Mouse (Mus musculus) stomach, embryonic 15.5 days (tissue): ENCODE measurements at regions not wholly inside any gene's neighbourhood (a gene's known extent, or its start where the extent isn't known, plus 50 kb on each side); places are given as distances from the start of the nearest gene placed in this dataset.
"Not testable (repeated sequence)": the region's sequence is repeated elsewhere in the genome, so short reads cannot be mapped to it uniquely, and the experiment has no call there.

ENCODE experiments used
- ATAC-seq: fragments of 200-750 bp; cut with Nextera tagmentation; 2 replicates; pipeline ENCODE4 v1.8.0; 2017; ENCODE audit warnings: low read depth, moderate number of reproducible peaks, moderate TSS enrichment; ENCODE audit not compliant: insufficient read depth, low FRiP score
- H3K27ac ChIP-seq: fragments of 300-500 bp; sonication (generic); 2 replicates; pipeline ENCODE4 v1.5.1; 2015; ENCODE audit warnings: mild to moderate bottlenecking, inconsistent platforms
- H3K27me3 ChIP-seq: fragments of 300-500 bp; sonication (generic); replicated peaks from 2 replicates; pipeline ENCODE4 v1.6.1; 2015; ENCODE audit warnings: inconsistent platforms
- H3K36me3 ChIP-seq: fragments of 300-500 bp; sonication (generic); 2 replicates; pipeline ENCODE4 v1.6.1; 2015; ENCODE audit warnings: inconsistent platforms
- H3K4me1 ChIP-seq: fragments of 300-500 bp; sonication (generic); 2 replicates; pipeline ENCODE4 v1.6.1; 2015; ENCODE audit warnings: inconsistent platforms
- H3K4me2 ChIP-seq: fragments of 300-500 bp; sonication (generic); 2 replicates; pipeline ENCODE4 v1.6.1; 2015; ENCODE audit warnings: mild to moderate bottlenecking, inconsistent platforms
- H3K4me3 ChIP-seq: fragments of 300-500 bp; sonication (generic); replicated peaks from 2 replicates; pipeline ENCODE4 v1.5.1; 2015; ENCODE audit warnings: inconsistent platforms
- H3K9ac ChIP-seq: fragments of 300-500 bp; sonication (generic); 2 replicates; pipeline ENCODE4 v1.6.1; 2015; ENCODE audit warnings: inconsistent platforms
- H3K9me3 ChIP-seq: fragments of 300-500 bp; sonication (generic); 2 replicates; pipeline ENCODE4 v1.6.1; 2016; ENCODE audit warnings: inconsistent platforms
- WGBS: fragments of 180-500 bp; shearing (Covaris S2); methylation state at CpG from one replicate; pipeline ENCODE4 v1.1.7; 2015; 5-methylcytosine and 5-hydroxymethylcytosine counted together

DNA sequence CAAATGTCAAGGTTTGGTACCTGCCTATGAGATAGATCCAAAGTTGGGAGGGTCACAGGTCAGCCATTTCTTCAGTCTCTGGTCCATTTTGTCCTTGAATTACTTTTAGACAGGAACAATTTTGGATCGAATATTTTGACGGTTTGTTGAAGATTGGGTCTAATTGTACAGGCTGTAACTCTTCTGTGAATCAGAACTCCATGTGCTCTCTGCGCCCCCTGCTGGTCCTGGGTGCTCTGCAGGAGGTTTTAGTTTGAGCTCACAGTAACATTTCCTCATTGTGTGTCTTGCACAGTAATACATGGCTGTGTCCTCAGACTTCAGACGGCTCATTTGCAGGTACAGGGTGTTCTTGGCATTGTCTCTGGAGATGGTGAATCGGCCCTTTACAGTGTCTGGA is 158.1 kb downstream of the Adam6a start:
- 53% methylated on average over 5 of the region's 5 CpGs for WGBS
- H3K9ac ChIP-seq, H3K27ac ChIP-seq, H3K4me2 ChIP-seq, H3K36me3 ChIP-seq, H3K9me3 ChIP-seq, H3K27me3 ChIP-seq, H3K4me3 ChIP-seq, H3K4me1 ChIP-seq, ATAC-seq: not testable (repeated sequence)

DNA sequence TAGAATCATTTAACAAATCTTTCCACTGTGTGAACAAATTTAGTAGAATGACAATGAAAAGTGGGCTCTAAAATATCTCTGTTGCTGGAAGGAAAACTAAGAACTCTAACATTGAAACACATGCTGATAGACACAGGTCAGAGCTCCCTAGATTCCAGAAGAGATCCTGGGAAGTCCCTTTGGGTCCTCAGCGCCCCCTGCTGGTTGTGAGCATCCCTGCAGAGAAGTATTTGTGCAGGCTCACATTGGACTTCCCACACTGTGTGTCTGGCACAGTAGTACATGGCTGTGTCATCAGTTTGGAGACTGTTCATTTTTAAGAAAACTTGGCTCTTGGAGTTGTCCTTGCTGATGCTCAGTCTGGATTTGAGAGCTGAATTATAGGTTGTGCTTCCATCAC is 172.7 kb downstream of the Adam6a start:
- not testable (repeated sequence) for H3K4me1 ChIP-seq, H3K9ac ChIP-seq, H3K4me3 ChIP-seq, H3K27me3 ChIP-seq, H3K4me2 ChIP-seq, H3K27ac ChIP-seq, ATAC-seq, H3K9me3 ChIP-seq, H3K36me3 ChIP-seq
- 4% methylated on average over 1 of the region's 1 CpGs for WGBS

DNA sequence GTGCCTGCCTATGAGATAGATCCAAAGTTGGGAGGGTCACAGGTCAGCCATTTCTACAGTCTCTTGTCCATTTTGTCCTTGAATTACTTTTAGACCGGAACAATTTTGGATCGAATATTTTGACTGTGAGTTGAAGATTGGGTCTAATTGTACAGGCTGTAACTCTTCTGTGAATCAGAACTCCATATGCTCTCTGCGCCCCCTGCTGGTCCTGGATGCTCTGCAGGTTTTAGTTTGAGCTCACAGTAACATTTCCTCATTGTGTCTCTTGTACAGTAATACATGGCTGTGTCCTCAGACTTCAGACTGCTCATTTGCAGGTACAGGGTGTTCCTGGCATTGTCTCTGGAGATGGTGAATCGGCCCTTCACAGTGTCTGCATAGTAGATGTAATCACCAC is 192.1 kb downstream of the Adam6a start:
- no peak for ATAC-seq
- Histone ChIP-seq H3K4me1 (no peaks in the 10 kb centered on the region), H3K27me3 (no peaks in the 10 kb centered on the region), H3K4me2 (no peak overlapping the region), H3K27ac (no peak overlapping the region), H3K4me3 (no peak overlapping the region), H3K9ac (no peak overlapping the region), H3K36me3 (no peaks in the 10 kb centered on the region), H3K9me3 (no peaks in the 10 kb centered on the region)
- 61% methylated on average over 4 of the region's 4 CpGs for WGBS

DNA sequence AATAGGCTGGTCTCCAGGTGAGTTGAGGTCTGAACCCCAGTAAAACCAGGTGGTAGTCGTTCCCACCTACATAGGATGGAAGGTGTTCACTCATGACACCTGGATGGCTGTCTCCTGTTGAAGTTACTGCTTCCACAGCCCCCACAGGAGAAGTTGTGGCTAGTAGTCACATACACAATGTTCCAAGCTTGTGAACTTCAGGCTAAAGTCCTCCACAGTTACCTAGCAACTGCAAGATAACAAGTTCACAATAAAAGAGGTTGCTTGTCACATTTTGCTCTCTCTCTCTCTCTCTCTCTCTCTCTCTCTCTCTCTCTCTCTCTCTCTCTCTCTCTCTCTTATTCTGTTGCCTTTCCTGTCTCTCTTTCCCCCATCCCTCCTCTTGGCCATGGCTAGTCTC is 202.6 kb downstream of the Adam6a start:
- Histone ChIP-seq H3K36me3 (no peaks in the 10 kb centered on the region), H3K9ac (no peak overlapping the region), H3K4me3 (no peak overlapping the region), H3K4me2 (no peak overlapping the region), H3K9me3 (no peaks in the 10 kb centered on the region), H3K4me1 (no peaks in the 10 kb centered on the region), H3K27ac (no peak overlapping the region), H3K27me3 (no peaks in the 10 kb centered on the region)
- ATAC-seq = no peak
- WGBS = 63% methylated on average over 1 of the region's 1 CpGs

DNA sequence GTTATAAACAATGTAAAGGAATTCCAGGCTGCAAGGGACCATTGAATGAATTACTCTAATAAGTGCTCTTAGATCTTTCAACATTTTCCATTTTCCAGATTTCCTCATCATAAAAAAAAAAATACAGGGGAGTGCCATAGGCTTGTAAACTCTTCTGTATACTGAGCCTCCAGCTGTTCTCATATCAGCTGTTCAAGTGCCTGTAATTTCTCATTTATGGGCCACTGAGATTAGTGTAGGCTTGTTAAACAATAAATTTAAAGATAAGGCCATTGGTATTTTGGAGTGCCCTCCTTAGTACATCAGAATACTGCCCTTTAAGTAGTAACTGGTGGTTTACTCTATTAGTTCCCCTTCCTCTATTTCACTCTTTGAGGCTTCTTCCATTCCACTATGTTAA is 204.3 kb downstream of the Adam6a start:
- H3K4me2 ChIP-seq = no peak overlapping the region
- no peak overlapping the region for H3K4me3 ChIP-seq
- no peaks in the 10 kb centered on the region for H3K36me3 ChIP-seq
- no peak for ATAC-seq
- no peaks in the 10 kb centered on the region for H3K27me3 ChIP-seq
- H3K9ac ChIP-seq = no peak overlapping the region
- no peak overlapping the region for H3K27ac ChIP-seq
- H3K9me3 ChIP-seq = no peaks in the 10 kb centered on the region
- H3K4me1 ChIP-seq = no peaks in the 10 kb centered on the region

DNA sequence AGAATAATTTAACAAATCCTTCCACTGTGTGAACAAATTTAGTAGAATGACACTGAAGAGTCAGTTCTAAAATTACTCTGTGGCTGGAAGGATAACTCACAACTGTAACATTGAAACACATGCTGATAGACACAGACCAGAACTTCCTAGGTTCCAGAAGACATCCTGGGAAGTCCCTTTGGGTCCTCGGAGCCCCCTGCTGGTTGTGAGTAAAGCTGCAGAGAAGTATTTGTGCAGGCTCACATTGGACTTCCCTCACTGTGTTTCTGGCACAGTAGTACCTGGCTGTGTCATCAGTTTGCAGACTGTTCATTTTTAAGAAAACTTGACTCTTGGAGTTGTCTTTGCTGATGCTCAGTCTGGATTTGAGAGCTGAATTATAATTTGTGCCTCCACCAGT is 225.9 kb downstream of the Adam6a start:
- Histone ChIP-seq H3K4me2 (no peak overlapping the region), H3K27me3 (no peaks in the 10 kb centered on the region), H3K4me1 (no peaks in the 10 kb centered on the region), H3K9me3 (no peaks in the 10 kb centered on the region), H3K9ac (no peak overlapping the region), H3K4me3 (no peak overlapping the region), H3K36me3 (no peaks in the 10 kb centered on the region), H3K27ac (no peak overlapping the region)
- no peak for ATAC-seq
- WGBS = 50% methylated on average over 1 of the region's 1 CpGs

DNA sequence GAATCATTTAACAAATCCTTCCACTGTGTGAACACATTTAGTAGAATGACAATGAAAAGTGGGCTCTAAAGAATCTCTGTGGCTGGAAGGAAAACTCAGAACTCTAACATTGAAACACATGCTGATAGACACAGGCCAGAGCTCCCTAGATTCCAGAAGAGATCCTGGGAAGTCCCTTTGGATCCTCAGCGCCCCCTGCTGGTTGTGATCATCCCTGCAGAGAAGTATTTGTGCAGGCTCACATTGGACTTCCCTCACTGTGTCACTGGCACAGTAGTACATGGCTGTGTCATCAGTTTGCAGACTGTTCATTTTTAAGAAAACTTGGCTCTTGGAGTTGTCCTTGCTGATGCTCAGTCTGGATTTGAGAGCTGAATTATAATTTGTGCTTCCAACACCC is 252.2 kb downstream of the Adam6a start:
- not testable (repeated sequence) for H3K27me3 ChIP-seq, H3K27ac ChIP-seq, ATAC-seq, H3K4me2 ChIP-seq, H3K9ac ChIP-seq, H3K4me1 ChIP-seq, H3K36me3 ChIP-seq, H3K4me3 ChIP-seq, H3K9me3 ChIP-seq
- 0% methylated on average over 1 of the region's 1 CpGs for WGBS

DNA sequence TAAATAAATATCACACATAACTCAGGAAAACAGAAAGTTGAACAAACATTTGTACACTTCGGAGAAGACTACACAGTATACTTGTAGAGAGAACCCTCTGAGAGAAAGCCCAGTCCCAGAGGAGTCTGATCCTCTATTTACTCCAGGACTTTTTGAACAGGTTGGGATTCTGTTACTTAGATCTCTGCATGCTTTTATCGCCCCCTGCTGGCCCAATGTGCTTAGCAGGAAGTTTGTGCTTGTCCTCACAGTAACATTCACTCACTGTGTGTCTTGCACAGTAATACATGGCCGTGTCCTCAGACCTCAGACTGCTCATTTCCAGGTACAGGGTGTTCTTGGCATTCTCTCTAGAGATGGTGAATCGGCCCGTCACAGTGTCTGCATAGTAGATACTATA is 282.7 kb downstream of the Adam6a start:
- WGBS = 55% methylated on average over 5 of the region's 5 CpGs
- no peak overlapping the region for H3K9ac ChIP-seq
- no peaks in the 10 kb centered on the region for H3K27me3 ChIP-seq

DNA sequence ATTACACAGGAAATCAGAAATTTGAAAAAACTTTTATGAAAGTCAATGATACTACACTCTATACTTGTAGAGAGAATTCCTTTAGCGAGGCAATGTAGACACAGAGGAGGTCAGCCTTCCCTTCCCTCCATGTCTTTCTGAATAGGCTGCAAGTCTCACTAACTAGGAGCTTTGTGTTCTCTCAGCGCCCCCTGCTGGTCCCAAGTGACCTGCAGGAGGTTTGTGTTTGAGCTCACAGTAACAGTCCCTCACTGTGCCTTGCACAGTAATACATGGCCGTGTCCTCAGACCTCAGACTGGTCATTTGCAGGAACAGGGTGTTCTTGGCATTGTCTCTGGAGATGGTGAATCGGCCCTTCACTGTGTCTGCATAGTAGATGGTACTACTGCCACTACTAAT is 315.2 kb downstream of the Adam6a start:
- no peaks in the 10 kb centered on the region for H3K4me1 ChIP-seq
- H3K27ac ChIP-seq = no peak overlapping the region
- no peak overlapping the region for H3K4me2 ChIP-seq
- no peaks in the 10 kb centered on the region for H3K36me3 ChIP-seq
- H3K4me3 ChIP-seq = no peak overlapping the region
- ATAC-seq = no peak
- no peaks in the 10 kb centered on the region for H3K9me3 ChIP-seq
- H3K27me3 ChIP-seq = no peaks in the 10 kb centered on the region
- WGBS = 49% methylated on average over 4 of the region's 4 CpGs
- H3K9ac ChIP-seq = no peak overlapping the region

More for the DNA sequence above, 282.7 kb downstream of the Adam6a start:
- Histone ChIP-seq H3K4me2 (no peak overlapping the region), H3K4me1 (no peaks in the 10 kb centered on the region), H3K4me3 (no peak overlapping the region), H3K9me3 (no peaks in the 10 kb centered on the region), H3K27ac (no peak overlapping the region), H3K36me3 (no peaks in the 10 kb centered on the region)
- no peak for ATAC-seq

DNA sequence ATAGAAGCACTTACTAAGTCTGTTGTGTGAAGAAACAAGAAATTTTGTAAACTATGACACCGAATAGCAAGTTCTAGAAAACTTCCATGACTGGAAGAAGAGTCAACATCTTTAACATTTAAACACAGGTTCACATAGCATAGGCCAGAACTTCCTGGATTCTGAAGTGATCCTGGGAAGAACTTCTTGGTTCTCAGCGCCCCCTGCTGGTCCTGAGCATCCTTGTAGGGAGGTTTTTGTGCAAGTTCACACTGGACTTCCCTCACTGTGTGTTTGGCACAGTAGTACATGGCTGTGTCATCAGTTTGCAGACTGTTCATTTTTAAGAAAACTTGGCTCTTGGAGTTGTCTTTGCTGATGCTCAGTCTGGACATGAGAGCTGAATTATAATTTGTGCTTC is 335.1 kb downstream of the Adam6a start:
- WGBS = 19% methylated on average over 2 of the region's 2 CpGs
- ATAC-seq = no peak
- H3K4me3 ChIP-seq = no peak overlapping the region
- H3K4me2 ChIP-seq = no peak overlapping the region
- no peak overlapping the region for H3K27ac ChIP-seq
- H3K4me1 ChIP-seq = no peaks in the 10 kb centered on the region
- H3K27me3 ChIP-seq = no peaks in the 10 kb centered on the region
- H3K36me3 ChIP-seq = no peaks in the 10 kb centered on the region
- no peak overlapping the region for H3K9ac ChIP-seq
- no peaks in the 10 kb centered on the region for H3K9me3 ChIP-seq

DNA sequence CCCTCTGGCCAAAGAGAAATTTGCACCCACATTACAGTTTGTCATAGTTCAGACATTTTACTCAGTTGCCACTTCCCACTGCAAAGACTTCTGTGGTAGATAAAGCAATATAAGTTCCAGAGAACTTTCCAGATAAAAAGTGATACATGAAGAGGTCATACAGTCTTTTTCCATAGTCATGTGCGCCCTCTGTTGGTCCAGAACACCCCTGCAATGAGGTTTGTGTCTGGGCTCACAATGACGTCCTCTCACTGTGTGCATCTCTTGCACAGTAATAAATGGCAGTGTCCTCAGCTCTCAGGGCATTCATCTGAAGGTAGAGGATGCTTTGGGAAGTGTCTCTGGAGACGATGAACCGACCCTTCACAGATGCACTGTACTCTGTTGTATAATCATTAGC is 352.4 kb downstream of the Adam6a start:
- Histone ChIP-seq H3K36me3 (no peaks in the 10 kb centered on the region), H3K4me3 (no peak overlapping the region), H3K4me1 (no peaks in the 10 kb centered on the region), H3K9ac (no peak overlapping the region), H3K4me2 (no peak overlapping the region), H3K27ac (no peak overlapping the region), H3K9me3 (no peaks in the 10 kb centered on the region), H3K27me3 (no peaks in the 10 kb centered on the region)
- 36% methylated on average over 4 of the region's 4 CpGs for WGBS
- ATAC-seq = no peak

DNA sequence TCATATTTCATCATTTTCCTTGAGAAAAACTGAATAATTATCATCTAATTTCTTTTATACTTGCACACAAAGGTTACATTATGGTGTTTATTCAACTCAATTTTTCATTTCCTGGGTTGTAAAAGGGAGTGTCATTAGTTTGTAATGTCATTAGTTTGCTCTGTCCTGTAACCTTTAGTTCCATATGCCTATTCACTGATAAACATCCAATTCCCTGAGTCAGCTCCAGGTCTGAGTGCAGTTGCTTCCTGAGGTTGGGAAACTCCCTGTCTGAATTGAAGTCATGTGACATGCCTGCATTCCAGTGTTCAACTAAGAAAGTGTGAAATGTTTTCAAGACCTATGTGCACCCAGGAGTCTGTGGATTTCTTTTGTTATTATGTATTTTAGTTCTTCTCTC is 362.8 kb downstream of the Adam6a start:
- H3K27me3 ChIP-seq = no peaks in the 10 kb centered on the region
- H3K27ac ChIP-seq = no peak overlapping the region
- no peak overlapping the region for H3K9ac ChIP-seq
- H3K4me1 ChIP-seq = no peaks in the 10 kb centered on the region
- H3K4me3 ChIP-seq = no peak overlapping the region
- no peaks in the 10 kb centered on the region for H3K9me3 ChIP-seq
- no peak overlapping the region for H3K4me2 ChIP-seq
- ATAC-seq = no peak
- H3K36me3 ChIP-seq = no peaks in the 10 kb centered on the region

DNA sequence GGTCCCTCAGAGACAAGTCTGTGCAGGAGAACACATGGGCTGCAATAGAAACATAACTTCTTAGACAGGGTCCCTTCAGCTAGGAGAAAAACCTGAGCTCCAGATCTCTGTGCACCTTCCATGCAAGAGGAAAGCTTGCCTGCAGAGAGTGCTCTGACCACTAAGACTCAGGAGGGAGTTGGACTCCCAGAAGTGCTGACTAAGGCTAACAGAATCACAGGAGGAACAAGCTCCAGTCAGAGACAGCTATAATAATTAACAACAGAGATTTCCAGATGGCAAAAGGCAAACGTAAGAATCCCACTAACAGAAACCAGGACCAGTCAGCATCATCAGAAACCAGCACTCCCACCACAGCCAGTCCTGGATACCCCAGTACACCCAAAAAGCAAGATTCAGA is 364.0 kb downstream of the Adam6a start:
- Histone ChIP-seq H3K9ac (no peak overlapping the region), H3K27me3 (no peaks in the 10 kb centered on the region), H3K27ac (no peak overlapping the region), H3K9me3 (no peaks in the 10 kb centered on the region), H3K4me1 (no peaks in the 10 kb centered on the region), H3K36me3 (no peaks in the 10 kb centered on the region), H3K4me3 (no peak overlapping the region), H3K4me2 (no peak overlapping the region)
- 67% methylated on average over 1 of the region's 1 CpGs for WGBS
- no peak for ATAC-seq
